Mouse (Mus musculus): Measurements from ENCODE around the gene Tuba1b. TPM values are rescaled to one million over a fixed set of nuclear protein-coding genes. Genes with fewer than 3 reads are reported as not detected.
"Not testable (repeated sequence)": the region's sequence is repeated elsewhere in the genome, so short reads cannot be mapped to it uniquely, and the experiment has no call there.

Gene Tuba1b
- polyA plus RNA-seq, 1 experiment from 2014 or later = 1,971 TPM

GRCm38 (mm10) chr15:98933004-98933671 lies 1.2 kb downstream of the Tuba1b start:
- H3K4me2 ChIP-seq (replicated peaks; ENCODE audit: low read depth, low read length) = peak overlapping the region; percentile 95
- H3K9ac ChIP-seq (ENCODE audit: low read depth, low read length) = peak overlapping the region; percentile 88
- not testable (repeated sequence) for H3K27me3 ChIP-seq (ENCODE audit: control insufficient read depth, insufficient read depth, low read length); ATAC-seq (ENCODE audit: low FRiP score, low TSS enrichment); H3K9me3 ChIP-seq (ENCODE audit: control insufficient read depth, low read length); H3K36me3 ChIP-seq (ENCODE audit: control insufficient read depth, insufficient read depth, low read length)
- peak overlapping the region; percentile 82 for H3K4me3 ChIP-seq (ENCODE audit: low read length)
- WGBS = 10% methylated on average over 8 of the region's 9 CpGs
- H3K27ac ChIP-seq (ENCODE audit: low read depth, low read length) = peak overlapping the region; percentile 98; the same call in 1 of the 2 replicates
- peaks cover 19% of the 10 kb centered on the region for H3K4me1 ChIP-seq (ENCODE audit: control insufficient read depth, insufficient read depth, low read length)

DNA sequence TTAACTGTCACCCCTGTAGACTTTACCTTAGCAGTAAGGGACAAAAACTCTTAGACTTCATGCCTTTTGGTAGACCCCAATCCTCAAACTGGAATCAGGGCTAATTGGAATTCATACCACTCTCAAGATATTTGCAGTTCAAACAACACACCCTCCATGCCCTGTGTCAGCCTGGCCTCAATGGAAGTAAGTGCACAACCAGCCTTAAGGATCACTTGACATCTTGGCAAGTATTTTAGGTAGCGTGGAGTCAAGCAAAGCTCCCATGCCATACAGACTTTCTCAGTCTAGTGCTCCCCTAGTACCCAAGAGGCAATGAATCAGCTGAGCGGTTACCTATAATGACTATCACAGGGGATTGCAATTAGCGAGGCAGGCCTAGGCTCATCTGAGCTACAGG lies 3.4 kb downstream of the Tuba1b start:
- Histone ChIP-seq H3K4me2 (replicated peaks; ENCODE audit: low read depth, low read length) (no peak overlapping the region), H3K27ac (ENCODE audit: low read depth, low read length) (no peak overlapping the region), H3K36me3 (ENCODE audit: control insufficient read depth, insufficient read depth, low read length) (peaks cover 9% of the 10 kb centered on the region), H3K4me3 (ENCODE audit: low read length) (no peak overlapping the region), H3K4me1 (ENCODE audit: control insufficient read depth, insufficient read depth, low read length) (peaks cover 18% of the 10 kb centered on the region), H3K9ac (ENCODE audit: low read depth, low read length) (0 out of 2 replicates have a peak overlapping the region, but pooled peaks have one; percentile 23), H3K27me3 (ENCODE audit: control insufficient read depth, insufficient read depth, low read length) (no peaks in the 10 kb centered on the region), H3K9me3 (ENCODE audit: control insufficient read depth, low read length) (no peaks in the 10 kb centered on the region)
- no peak for ATAC-seq (ENCODE audit: low FRiP score, low TSS enrichment)
- 79% methylated on average over 3 of the region's 3 CpGs for WGBS

DNA sequence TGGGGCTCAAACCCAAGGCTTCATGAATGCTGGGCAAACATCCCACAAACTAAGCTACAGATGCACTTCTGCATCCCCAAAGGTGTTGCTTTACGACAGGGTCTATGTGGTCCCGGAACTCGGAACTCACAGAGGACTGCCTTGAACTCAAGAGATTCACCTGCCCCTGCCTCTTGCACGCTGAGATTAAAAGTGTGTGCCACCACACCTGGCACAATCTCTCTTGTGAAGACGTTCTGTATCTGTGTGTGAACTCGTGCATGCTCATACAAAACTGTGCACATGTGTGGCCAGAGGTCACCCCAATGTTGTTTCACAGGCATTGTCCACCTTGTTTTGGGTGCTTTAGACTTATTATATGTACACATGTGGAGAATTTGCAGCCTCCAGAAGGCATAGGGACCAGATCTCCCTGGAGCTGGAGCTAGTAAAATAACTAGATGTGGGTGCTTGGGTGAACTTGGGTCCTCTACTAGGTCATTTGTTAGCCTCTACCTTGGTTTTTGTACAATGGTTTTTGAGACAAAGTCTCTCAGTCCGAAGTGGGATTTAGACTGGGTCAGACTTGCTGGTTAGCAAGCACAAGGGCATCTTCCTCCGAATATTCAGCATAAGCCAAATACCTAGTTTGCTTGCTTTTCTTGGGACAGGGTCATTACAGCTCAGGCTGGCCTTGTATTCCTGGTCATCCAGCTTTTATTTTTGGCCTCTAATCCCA lies 4.2 kb downstream of the Tuba1b start:
- no peak overlapping the region for H3K27ac ChIP-seq (ENCODE audit: low read depth, low read length)
- no peak for ATAC-seq (ENCODE audit: low FRiP score, low TSS enrichment)
- H3K36me3 ChIP-seq (ENCODE audit: control insufficient read depth, insufficient read depth, low read length) = peaks cover 9% of the 10 kb centered on the region
- H3K4me2 ChIP-seq (replicated peaks; ENCODE audit: low read depth, low read length) = no peak overlapping the region
- H3K9me3 ChIP-seq (ENCODE audit: control insufficient read depth, low read length) = no peaks in the 10 kb centered on the region
- no peaks in the 10 kb centered on the region for H3K27me3 ChIP-seq (ENCODE audit: control insufficient read depth, insufficient read depth, low read length)
- no peak overlapping the region for H3K4me3 ChIP-seq (ENCODE audit: low read length)
- WGBS = 39% methylated on average over 8 of the region's 8 CpGs
- H3K4me1 ChIP-seq (ENCODE audit: control insufficient read depth, insufficient read depth, low read length) = peaks cover 10% of the 10 kb centered on the region
- H3K9ac ChIP-seq (ENCODE audit: low read depth, low read length) = no peak overlapping the region

GRCm38 (mm10) chr15:98928598-98929240 lies 5.6 kb downstream of the Tuba1b start:
- 10% methylated on average over 13 of the region's 13 CpGs for WGBS
- peak; percentile 70 for ATAC-seq (ENCODE audit: low FRiP score, low TSS enrichment)
- no peak overlapping the region for H3K27ac ChIP-seq (ENCODE audit: low read depth, low read length)
- H3K4me2 ChIP-seq (replicated peaks; ENCODE audit: low read depth, low read length) = 0 out of 2 replicates have a peak overlapping the region, but pooled peaks have one; percentile 10
- H3K4me1 ChIP-seq (ENCODE audit: control insufficient read depth, insufficient read depth, low read length) = peaks cover 7% of the 10 kb centered on the region; the same call in 1 of the 2 replicates
- no peak overlapping the region for H3K4me3 ChIP-seq (ENCODE audit: low read length)
- H3K27me3 ChIP-seq (ENCODE audit: control insufficient read depth, insufficient read depth, low read length) = no peaks in the 10 kb centered on the region
- H3K9ac ChIP-seq (ENCODE audit: low read depth, low read length) = no peak overlapping the region
- peaks cover 9% of the 10 kb centered on the region for H3K36me3 ChIP-seq (ENCODE audit: control insufficient read depth, insufficient read depth, low read length)
- no peaks in the 10 kb centered on the region for H3K9me3 ChIP-seq (ENCODE audit: control insufficient read depth, low read length)

- peaks cover 9% of the 10 kb centered on the region for H3K36me3 ChIP-seq (ENCODE audit: control insufficient read depth, insufficient read depth, low read length)
- H3K27me3 ChIP-seq (ENCODE audit: control insufficient read depth, insufficient read depth, low read length) = no peaks in the 10 kb centered on the region
- no peaks in the 10 kb centered on the region for H3K9me3 ChIP-seq (ENCODE audit: control insufficient read depth, low read length)
- H3K4me3 ChIP-seq (ENCODE audit: low read length) = no peak overlapping the region
- WGBS = 86% methylated on average over 5 of the region's 5 CpGs
- H3K4me1 ChIP-seq (ENCODE audit: control insufficient read depth, insufficient read depth, low read length) = peaks cover 7% of the 10 kb centered on the region; the same call in 1 of the 2 replicates
- H3K4me2 ChIP-seq (replicated peaks; ENCODE audit: low read depth, low read length) = no peak overlapping the region
- H3K27ac ChIP-seq (ENCODE audit: low read depth, low read length) = no peak overlapping the region
- ATAC-seq (ENCODE audit: low FRiP score, low TSS enrichment) = no peak
- no peak overlapping the region for H3K9ac ChIP-seq (ENCODE audit: low read depth, low read length)
Observed at GRCm38 (mm10) chr15:98927566-98927965, 6.8 kb downstream of the Tuba1b start.

- H3K4me1 ChIP-seq (ENCODE audit: control insufficient read depth, insufficient read depth, low read length) = peaks cover 5% of the 10 kb centered on the region; the same call in 1 of the 2 replicates
- 71% methylated on average over 3 of the region's 3 CpGs for WGBS
Observed at GRCm38 (mm10) chr15:98924682-98925081, 9.7 kb downstream of the Tuba1b start.

GRCm38 (mm10) chr15:98923031-98923537 lies 11.3 kb downstream of the Tuba1b start:
- WGBS = 80% methylated on average over 2 of the region's 2 CpGs
- Histone ChIP-seq H3K4me2 (replicated peaks; ENCODE audit: low read depth, low read length) (no peak overlapping the region), H3K27ac (ENCODE audit: low read depth, low read length) (no peak overlapping the region), H3K4me3 (ENCODE audit: low read length) (no peak overlapping the region), H3K9me3 (ENCODE audit: control insufficient read depth, low read length) (no peaks in the 10 kb centered on the region), H3K9ac (ENCODE audit: low read depth, low read length) (no peak overlapping the region), H3K36me3 (ENCODE audit: control insufficient read depth, insufficient read depth, low read length) (no peaks in the 10 kb centered on the region), H3K27me3 (ENCODE audit: control insufficient read depth, insufficient read depth, low read length) (no peaks in the 10 kb centered on the region), H3K4me1 (ENCODE audit: control insufficient read depth, insufficient read depth, low read length) (no peaks in the 10 kb centered on the region)
- ATAC-seq (ENCODE audit: low FRiP score, low TSS enrichment) = no peak

More at GRCm38 (mm10) chr15:98924682-98925081, 9.7 kb downstream of the Tuba1b start:
- Histone ChIP-seq H3K4me2 (replicated peaks; ENCODE audit: low read depth, low read length) (no peak overlapping the region), H3K27ac (ENCODE audit: low read depth, low read length) (no peak overlapping the region), H3K9ac (ENCODE audit: low read depth, low read length) (no peak overlapping the region), H3K9me3 (ENCODE audit: control insufficient read depth, low read length) (no peaks in the 10 kb centered on the region), H3K36me3 (ENCODE audit: control insufficient read depth, insufficient read depth, low read length) (no peaks in the 10 kb centered on the region), H3K27me3 (ENCODE audit: control insufficient read depth, insufficient read depth, low read length) (no peaks in the 10 kb centered on the region), H3K4me3 (ENCODE audit: low read length) (no peak overlapping the region)
- no peak for ATAC-seq (ENCODE audit: low FRiP score, low TSS enrichment)

- H3K9ac ChIP-seq (ENCODE audit: low read depth, low read length) = no peak overlapping the region
- H3K4me3 ChIP-seq (ENCODE audit: low read length) = no peak overlapping the region
- 67% methylated on average over 3 of the region's 3 CpGs for WGBS
Observed at GRCm38 (mm10) chr15:98922581-98922980, 11.8 kb downstream of the Tuba1b start.

More at GRCm38 (mm10) chr15:98922581-98922980, 11.8 kb downstream of the Tuba1b start:
- H3K36me3 ChIP-seq (ENCODE audit: control insufficient read depth, insufficient read depth, low read length) = no peaks in the 10 kb centered on the region
- ATAC-seq (ENCODE audit: low FRiP score, low TSS enrichment) = no peak
- no peak overlapping the region for H3K27ac ChIP-seq (ENCODE audit: low read depth, low read length)
- no peaks in the 10 kb centered on the region for H3K4me1 ChIP-seq (ENCODE audit: control insufficient read depth, insufficient read depth, low read length)
- H3K9me3 ChIP-seq (ENCODE audit: control insufficient read depth, low read length) = no peaks in the 10 kb centered on the region
- H3K27me3 ChIP-seq (ENCODE audit: control insufficient read depth, insufficient read depth, low read length) = no peaks in the 10 kb centered on the region
- no peak overlapping the region for H3K4me2 ChIP-seq (replicated peaks; ENCODE audit: low read depth, low read length)
